Mouse (Mus musculus): Measurements from ENCODE around the gene Zfp366. TPM values are rescaled to one million over a fixed set of nuclear protein-coding genes. Genes with fewer than 3 reads are reported as not detected.
"Not testable (repeated sequence)": the region's sequence is repeated elsewhere in the genome, so short reads cannot be mapped to it uniquely, and the experiment has no call there.

The Zfp366 gene
- polyA plus RNA-seq, 1 experiment from 2014 or later: 0.83 TPM

DNA sequence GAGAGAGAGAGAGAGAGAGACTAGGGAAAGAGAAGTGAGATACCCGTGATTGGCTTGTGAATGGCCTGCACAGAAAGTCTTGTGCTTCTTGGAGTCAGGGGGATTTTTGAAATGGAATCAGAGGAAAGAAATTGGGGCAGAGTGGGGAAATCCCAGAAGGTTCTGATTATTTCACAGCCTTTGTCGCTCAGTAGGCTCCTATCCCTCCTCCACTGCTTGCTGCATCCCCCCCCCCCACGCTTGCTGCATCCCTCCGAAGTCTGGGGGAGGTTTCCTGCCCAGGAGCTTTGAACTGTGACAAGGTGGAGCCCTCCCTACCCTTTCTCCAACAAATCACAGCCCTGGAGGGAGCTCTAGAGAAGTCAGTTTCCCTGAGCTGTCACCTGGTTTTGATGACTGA is 10.8 kb upstream of the Zfp366 start:
- H3K4me2 ChIP-seq (ENCODE audit: low read length): no peak overlapping the region
- DNase-seq (ENCODE audit: low spot score) (no peak), ATAC-seq (replicated peaks; ENCODE audit: low FRiP score, low TSS enrichment, low read depth) (no peak)
- H3K9ac ChIP-seq (ENCODE audit: low read length): no peak overlapping the region
- H3K9me3 ChIP-seq (ENCODE audit: control insufficient read depth, low read length): no peaks in the 10 kb centered on the region
- no peak overlapping the region for H3K27ac ChIP-seq (ENCODE audit: low read depth)
- H3K4me3 ChIP-seq (ENCODE audit: low read depth, low read length): no peak overlapping the region
- peaks cover 3% of the 10 kb centered on the region; the same call in 1 of the 2 replicates for H3K4me1 ChIP-seq (replicated peaks; ENCODE audit: control insufficient read depth, insufficient read depth, low read length)
- 32% methylated on average over 4 of the region's 4 CpGs for WGBS
- H3K36me3 ChIP-seq (ENCODE audit: control insufficient read depth, insufficient read depth, low read length): no peaks in the 10 kb centered on the region
- no peaks in the 10 kb centered on the region for H3K27me3 ChIP-seq (replicated peaks; ENCODE audit: control insufficient read depth, insufficient read depth, low read length)

GRCm38 (mm10) chr13:99182828-99183227 is 1.8 kb upstream of the Zfp366 start:
- H3K36me3 ChIP-seq (ENCODE audit: control insufficient read depth, insufficient read depth, low read length); DNase-seq (ENCODE audit: low spot score); H3K9ac ChIP-seq (ENCODE audit: low read length); H3K4me3 ChIP-seq (ENCODE audit: low read depth, low read length); H3K9me3 ChIP-seq (ENCODE audit: control insufficient read depth, low read length); ATAC-seq (replicated peaks; ENCODE audit: low FRiP score, low TSS enrichment, low read depth); H3K27ac ChIP-seq (ENCODE audit: low read depth); H3K4me1 ChIP-seq (replicated peaks; ENCODE audit: control insufficient read depth, insufficient read depth, low read length); H3K4me2 ChIP-seq (ENCODE audit: low read length); H3K27me3 ChIP-seq (replicated peaks; ENCODE audit: control insufficient read depth, insufficient read depth, low read length): not testable (repeated sequence)
- 79% methylated on average over 3 of the region's 3 CpGs for WGBS

DNA sequence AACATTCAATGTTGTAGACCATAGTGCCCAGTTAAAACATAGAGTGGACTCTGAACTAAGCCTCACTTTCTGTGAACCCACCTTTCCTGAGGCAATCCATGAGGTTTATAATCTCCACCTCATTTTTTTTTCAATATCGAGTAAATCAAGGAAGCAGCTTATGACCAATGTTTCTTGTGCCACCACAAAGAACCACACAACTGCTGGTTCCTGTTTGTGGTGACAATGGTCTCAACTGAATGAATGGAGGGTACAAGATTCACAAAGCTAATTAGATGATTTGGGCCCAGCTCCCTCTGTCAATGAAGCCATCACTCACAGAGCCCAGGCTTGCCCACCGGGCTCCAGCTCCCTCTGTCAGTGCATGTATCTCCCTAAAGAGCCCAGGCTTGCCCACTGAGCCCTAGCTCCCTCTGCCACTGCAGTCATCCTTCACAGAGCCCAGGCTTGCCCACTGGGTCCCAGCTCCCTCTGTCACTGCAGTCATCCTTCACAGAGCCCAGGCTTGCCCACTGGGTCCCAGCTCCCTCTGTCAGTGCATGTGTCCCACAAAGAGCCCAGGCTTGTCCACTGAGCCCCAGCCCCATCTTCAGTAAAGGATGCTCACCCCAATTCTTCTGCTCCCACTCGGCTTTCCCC is 1.2 kb upstream of the Zfp366 start:
- no peak overlapping the region for H3K4me2 ChIP-seq (ENCODE audit: low read length)
- no peaks in the 10 kb centered on the region for H3K36me3 ChIP-seq (ENCODE audit: control insufficient read depth, insufficient read depth, low read length)
- DNase-seq (ENCODE audit: low spot score): no peak
- H3K9me3 ChIP-seq (ENCODE audit: control insufficient read depth, low read length): no peaks in the 10 kb centered on the region
- no peak overlapping the region for H3K27ac ChIP-seq (ENCODE audit: low read depth)
- H3K4me3 ChIP-seq (ENCODE audit: low read depth, low read length): no peak overlapping the region
- H3K4me1 ChIP-seq (replicated peaks; ENCODE audit: control insufficient read depth, insufficient read depth, low read length): peaks cover 7% of the 10 kb centered on the region; the same call in 1 of the 2 replicates
- WGBS: 85% methylated on average over 3 of the region's 3 CpGs
- no peak for ATAC-seq (replicated peaks; ENCODE audit: low FRiP score, low TSS enrichment, low read depth)
- H3K9ac ChIP-seq (ENCODE audit: low read length): no peak overlapping the region
- no peaks in the 10 kb centered on the region for H3K27me3 ChIP-seq (replicated peaks; ENCODE audit: control insufficient read depth, insufficient read depth, low read length)

DNA sequence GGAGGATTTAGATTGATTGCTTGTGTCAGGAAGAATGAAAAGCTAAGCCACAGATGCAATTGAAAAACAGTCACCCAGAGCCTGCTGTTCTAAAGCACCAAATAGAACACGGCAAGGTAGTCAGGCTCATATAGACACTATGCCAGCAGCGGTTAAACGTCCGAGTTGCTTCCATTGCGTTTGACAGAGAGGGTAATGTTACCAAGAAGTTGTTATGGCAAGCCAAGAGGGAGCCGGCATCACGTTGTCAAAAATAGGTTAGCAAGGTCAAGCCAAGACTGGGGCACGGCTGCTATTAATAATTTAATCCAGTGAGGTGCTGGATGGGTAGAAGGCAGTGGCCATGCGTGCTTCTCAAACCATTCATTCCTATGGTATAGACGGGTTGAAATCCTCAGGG is 950 bp downstream of the Zfp366 start:
- peaks cover 7% of the 10 kb centered on the region; the same call in 1 of the 2 replicates for H3K4me1 ChIP-seq (replicated peaks; ENCODE audit: control insufficient read depth, insufficient read depth, low read length)
- DNase-seq (ENCODE audit: low spot score): no peak
- no peak overlapping the region for H3K4me2 ChIP-seq (ENCODE audit: low read length)
- WGBS: 80% methylated on average over 10 of the region's 10 CpGs
- H3K27ac ChIP-seq (ENCODE audit: low read depth): no peak overlapping the region
- no peak overlapping the region for H3K4me3 ChIP-seq (ENCODE audit: low read depth, low read length)
- no peak for ATAC-seq (replicated peaks; ENCODE audit: low FRiP score, low TSS enrichment, low read depth)
- no peak overlapping the region for H3K9ac ChIP-seq (ENCODE audit: low read length)
- H3K36me3 ChIP-seq (ENCODE audit: control insufficient read depth, insufficient read depth, low read length): no peaks in the 10 kb centered on the region
- H3K9me3 ChIP-seq (ENCODE audit: control insufficient read depth, low read length): no peaks in the 10 kb centered on the region
- no peaks in the 10 kb centered on the region for H3K27me3 ChIP-seq (replicated peaks; ENCODE audit: control insufficient read depth, insufficient read depth, low read length)

DNA sequence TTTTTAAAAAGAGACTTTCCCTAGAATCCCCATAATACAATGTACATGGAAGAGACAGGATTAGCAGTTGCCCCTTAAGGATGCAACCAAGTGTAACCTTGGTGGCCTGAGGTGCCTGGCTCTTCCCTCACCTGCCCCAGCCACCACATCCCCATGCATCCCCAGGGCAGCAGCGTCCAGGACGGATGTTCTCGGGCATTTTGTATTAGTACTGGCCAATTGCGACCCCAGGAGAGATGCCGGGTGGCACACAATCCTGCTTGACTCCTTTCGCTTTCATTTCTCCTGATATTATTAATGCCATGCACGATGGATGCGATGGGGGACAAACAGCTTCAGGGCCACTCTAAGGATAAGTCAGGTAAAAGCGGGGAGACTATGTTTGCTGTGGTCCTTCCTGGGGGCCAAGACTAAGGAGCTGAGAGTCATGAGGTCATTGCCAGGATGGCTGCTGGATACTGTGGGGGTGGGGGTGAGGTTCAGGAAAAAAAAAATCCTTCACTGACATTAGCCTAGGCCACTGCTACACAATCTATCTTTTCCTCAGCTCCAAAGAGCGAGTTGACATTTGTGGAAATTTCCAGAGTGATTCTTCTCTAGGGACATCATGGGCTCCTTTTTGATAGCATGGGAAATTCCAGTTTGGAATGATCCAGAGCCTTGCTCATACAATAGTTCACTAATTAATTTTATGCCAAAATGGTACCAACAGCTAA is 1.7 kb downstream of the Zfp366 start:
- no peak overlapping the region for H3K27ac ChIP-seq (ENCODE audit: low read depth)
- H3K27me3 ChIP-seq (replicated peaks; ENCODE audit: control insufficient read depth, insufficient read depth, low read length): no peaks in the 10 kb centered on the region
- whole genome bisulfite sequencing: 92% methylated on average over 10 of the region's 10 CpGs
- H3K4me1 ChIP-seq (replicated peaks; ENCODE audit: control insufficient read depth, insufficient read depth, low read length): peaks cover 7% of the 10 kb centered on the region; the same call in 1 of the 2 replicates
- H3K4me2 ChIP-seq (ENCODE audit: low read length): 0 out of 2 replicates have a peak overlapping the region, but pooled peaks have one; percentile 1
- H3K4me3 ChIP-seq (ENCODE audit: low read depth, low read length): no peak overlapping the region
- no peaks in the 10 kb centered on the region for H3K36me3 ChIP-seq (ENCODE audit: control insufficient read depth, insufficient read depth, low read length)
- no peak for ATAC-seq (replicated peaks; ENCODE audit: low FRiP score, low TSS enrichment, low read depth)
- H3K9me3 ChIP-seq (ENCODE audit: control insufficient read depth, low read length): no peaks in the 10 kb centered on the region
- no peak for DNase-seq (ENCODE audit: low spot score)
- no peak overlapping the region for H3K9ac ChIP-seq (ENCODE audit: low read length)

GRCm38 (mm10) chr13:99186859-99187258 is 2.2 kb downstream of the Zfp366 start:
- no peak overlapping the region for H3K4me2 ChIP-seq (ENCODE audit: low read length)

DNA sequence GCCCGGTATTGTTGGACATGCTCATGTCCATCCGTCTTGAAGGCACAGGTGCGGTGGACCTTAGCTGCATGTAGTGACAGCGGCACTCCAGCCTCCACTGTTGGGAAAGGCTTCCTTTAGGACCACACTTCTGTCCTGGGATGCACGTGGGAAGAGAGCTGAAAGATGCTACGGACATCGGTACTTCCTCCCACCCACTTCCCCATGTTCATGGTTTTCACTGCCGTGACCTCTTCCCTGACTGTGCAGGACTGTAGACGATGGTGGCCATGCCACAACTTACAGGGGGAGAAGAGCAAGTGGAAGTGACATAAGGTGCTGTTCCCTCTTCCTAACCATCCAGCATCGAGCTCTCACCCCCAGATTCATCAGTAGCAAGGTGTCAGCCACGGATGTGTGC is 2.8 kb downstream of the Zfp366 start:
- Histone ChIP-seq H3K27me3 (replicated peaks; ENCODE audit: control insufficient read depth, insufficient read depth, low read length) (no peaks in the 10 kb centered on the region), H3K27ac (ENCODE audit: low read depth) (no peak overlapping the region), H3K4me1 (replicated peaks; ENCODE audit: control insufficient read depth, insufficient read depth, low read length) (peaks cover 7% of the 10 kb centered on the region; the same call in 1 of the 2 replicates), H3K9me3 (ENCODE audit: control insufficient read depth, low read length) (no peaks in the 10 kb centered on the region), H3K9ac (ENCODE audit: low read length) (no peak overlapping the region), H3K4me3 (ENCODE audit: low read depth, low read length) (no peak overlapping the region), H3K4me2 (ENCODE audit: low read length) (no peak overlapping the region), H3K36me3 (ENCODE audit: control insufficient read depth, insufficient read depth, low read length) (no peaks in the 10 kb centered on the region)
- ATAC-seq (replicated peaks; ENCODE audit: low FRiP score, low TSS enrichment, low read depth) (no peak), DNase-seq (ENCODE audit: low spot score) (no peak)
- WGBS: 84% methylated on average over 11 of the region's 11 CpGs

More at GRCm38 (mm10) chr13:99186859-99187258, 2.2 kb downstream of the Zfp366 start:
- H3K27me3 ChIP-seq (replicated peaks; ENCODE audit: control insufficient read depth, insufficient read depth, low read length): no peaks in the 10 kb centered on the region
- WGBS: 90% methylated on average over 7 of the region's 7 CpGs
- H3K36me3 ChIP-seq (ENCODE audit: control insufficient read depth, insufficient read depth, low read length): no peaks in the 10 kb centered on the region
- H3K9ac ChIP-seq (ENCODE audit: low read length): no peak overlapping the region
- ATAC-seq (replicated peaks; ENCODE audit: low FRiP score, low TSS enrichment, low read depth): no peak
- no peak overlapping the region for H3K27ac ChIP-seq (ENCODE audit: low read depth)
- H3K4me1 ChIP-seq (replicated peaks; ENCODE audit: control insufficient read depth, insufficient read depth, low read length): peaks cover 7% of the 10 kb centered on the region; the same call in 1 of the 2 replicates
- no peak for DNase-seq (ENCODE audit: low spot score)
- no peaks in the 10 kb centered on the region for H3K9me3 ChIP-seq (ENCODE audit: control insufficient read depth, low read length)
- no peak overlapping the region for H3K4me3 ChIP-seq (ENCODE audit: low read depth, low read length)

DNA sequence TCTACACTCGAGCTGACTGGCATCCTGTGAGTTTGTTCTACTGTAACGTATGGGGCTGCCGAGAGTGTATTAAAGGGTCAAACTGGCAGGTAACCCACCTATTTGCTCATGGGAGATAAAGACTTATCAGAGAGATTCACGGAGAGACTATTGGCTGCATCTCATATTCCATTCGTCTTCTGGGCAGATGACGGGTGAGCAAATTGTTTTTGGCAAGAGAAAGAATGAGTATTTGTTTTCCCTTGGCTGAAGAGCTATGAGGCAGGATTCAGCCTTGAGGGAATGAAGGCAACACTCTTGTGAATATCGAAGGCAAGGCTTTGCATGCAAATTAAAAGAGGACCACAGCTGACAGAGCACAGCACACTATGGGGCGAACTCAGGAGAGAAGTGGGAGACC is 4.0 kb downstream of the Zfp366 start:
- 73% methylated on average over 8 of the region's 8 CpGs for WGBS
- H3K4me2 ChIP-seq (ENCODE audit: low read length): no peak overlapping the region
- no peaks in the 10 kb centered on the region for H3K27me3 ChIP-seq (replicated peaks; ENCODE audit: control insufficient read depth, insufficient read depth, low read length)
- no peak overlapping the region for H3K27ac ChIP-seq (ENCODE audit: low read depth)
- no peak overlapping the region for H3K4me3 ChIP-seq (ENCODE audit: low read depth, low read length)
- ATAC-seq (replicated peaks; ENCODE audit: low FRiP score, low TSS enrichment, low read depth) (no peak), DNase-seq (ENCODE audit: low spot score) (no peak)
- H3K4me1 ChIP-seq (replicated peaks; ENCODE audit: control insufficient read depth, insufficient read depth, low read length): peaks cover 6% of the 10 kb centered on the region; the same call in 1 of the 2 replicates
- H3K9me3 ChIP-seq (ENCODE audit: control insufficient read depth, low read length): no peaks in the 10 kb centered on the region
- no peaks in the 10 kb centered on the region for H3K36me3 ChIP-seq (ENCODE audit: control insufficient read depth, insufficient read depth, low read length)
- H3K9ac ChIP-seq (ENCODE audit: low read length): no peak overlapping the region

Measured in intestine, embryonic 14.5 days (tissue).